Mouse (Mus musculus): ENCODE data around the gene Padi4. TPM values are rescaled to one million over a fixed set of nuclear protein-coding genes. Genes with fewer than 3 reads are reported as not detected.
A peak's percentile ranks its signal among the peaks of the same experiment; 100 is the strongest.

The Padi4 gene
- polyA plus RNA-seq, 1 experiment from 2014 or later: 0.08 TPM

- Histone ChIP-seq H3K9ac (peak overlapping the region; percentile 60), H3K4me2 (peak overlapping the region; percentile 92), H3K36me3 (0 out of 2 replicates have a peak, but pooled peaks cover 3% of the 10 kb centered on the region), H3K4me1 (replicated peaks) (peaks cover 40% of the 10 kb centered on the region), H3K4me3 (peak overlapping the region; percentile 96), H3K27me3 (peaks cover 29% of the 10 kb centered on the region), H3K9me3 (no peaks in the 10 kb centered on the region), H3K27ac (replicated peaks) (no peak overlapping the region)
- 8% methylated on average over 29 of the region's 29 CpGs for WGBS
- no peak for ATAC-seq (ENCODE audit: low read depth)
These were observed 74.5 kb downstream of the Padi4 start for GRCm38 (mm10) chr4:140699441-140700127.

Small RNAs within 50 kb of the gene (microRNA-seq; reads per million reads assigned to microRNA genes)
- gene Gm25951: not detected

Other genes starting within 250 kb of the Padi4 start
- gene Arhgef10l, start 108.2 kb downstream of the Padi4 start, polyA plus RNA-seq (2015; fragmentation: Nextera tagmentation; extraction: Ambion mirVana): 28.6 and 28.8 TPM in 2 replicates
- gene Rcc2, start 73.7 kb downstream of the Padi4 start, polyA plus RNA-seq (2015; fragmentation: Nextera tagmentation; extraction: Ambion mirVana): 23.4 and 30.7 TPM in 2 replicates
- not detected in 2 replicates for gene Padi6, start 31.6 kb downstream of the Padi4 start, polyA plus RNA-seq (2015; fragmentation: Nextera tagmentation; extraction: Ambion mirVana)
- gene Padi3, start 36.4 kb upstream of the Padi4 start, polyA plus RNA-seq (2015; fragmentation: Nextera tagmentation; extraction: Ambion mirVana): not detected in 2 replicates
- gene Padi1, start 71.5 kb upstream of the Padi4 start, polyA plus RNA-seq (2015; fragmentation: Nextera tagmentation; extraction: Ambion mirVana): 0.10 and 0.11 TPM in 2 replicates
- 4.4 and 6.0 TPM in 2 replicates for gene Padi2, start 132.1 kb upstream of the Padi4 start, polyA plus RNA-seq (2015; fragmentation: Nextera tagmentation; extraction: Ambion mirVana)
- gene Sdhb, start 187.0 kb upstream of the Padi4 start, polyA plus RNA-seq (2015; fragmentation: Nextera tagmentation; extraction: Ambion mirVana): 473 and 497 TPM in 2 replicates
- 133 and 144 TPM in 2 replicates for gene Atp13a2, start 212.6 kb upstream of the Padi4 start, polyA plus RNA-seq (2015; fragmentation: Nextera tagmentation; extraction: Ambion mirVana)
- gene Mfap2, start 236.2 kb upstream of the Padi4 start, polyA plus RNA-seq (2015; fragmentation: Nextera tagmentation; extraction: Ambion mirVana): 248 and 255 TPM in 2 replicates